Mouse (Mus musculus): ENCODE results near the gene Rasgrp3. TPM values are rescaled to one million over a fixed set of nuclear protein-coding genes. Genes with fewer than 3 reads are reported as not detected.

The Rasgrp3 gene
- polyA plus RNA-seq, 1 experiment from 2014 or later = 24.2 TPM

- ChIA-PET CTCF (no interaction called here), POLR2A (no interaction called here)
- no peak for TF ChIP-seq CTCF (IDR thresholded peaks at IDR 0.05)
- DNase-seq (ENCODE audit: low read depth, low spot score) (no peak), ATAC-seq (no peak)
- in situ Hi-C loops (cut with MboI; ENCODE audit: low pct_unique_long_range_greater_than_20kb) = loop anchor here (25.0 kb wide), 2 partner anchors 426 to 726 kb away; no protein-coding TSS in a partner anchor
- no peaks in the 10 kb centered on the region for H3K27me3 ChIP-seq
Measured at GRCm38 (mm10) chr17:75538431-75538830, 102.7 kb downstream of the Rasgrp3 start.

GRCm38 (mm10) chr17:75539130-75539529 lies 103.4 kb downstream of the Rasgrp3 start:
- H3K27me3 ChIP-seq = no peaks in the 10 kb centered on the region
- no peak for TF ChIP-seq CTCF (IDR thresholded peaks at IDR 0.05)
- ChIA-PET CTCF (no interaction called here), POLR2A (no interaction called here)
- in situ Hi-C loops (cut with MboI; ENCODE audit: low pct_unique_long_range_greater_than_20kb) = loop anchor here (25.0 kb wide), 2 partner anchors 427 to 727 kb away; no protein-coding TSS in a partner anchor
- ATAC-seq (no peak), DNase-seq (ENCODE audit: low read depth, low spot score) (no peak)

- no peak for ATAC-seq
- no peak for TF ChIP-seq CTCF (IDR thresholded peaks at IDR 0.05)
- in situ Hi-C loops (cut with MboI; ENCODE audit: low pct_unique_long_range_greater_than_20kb) = loop anchor here (25.0 kb wide), 2 partner anchors 428 to 728 kb away; no protein-coding TSS in a partner anchor
Measured at GRCm38 (mm10) chr17:75539841-75540240, 104.1 kb downstream of the Rasgrp3 start.

GRCm38 (mm10) chr17:75543434-75543833 lies 107.7 kb downstream of the Rasgrp3 start:
- ATAC-seq (no peak), DNase-seq (ENCODE audit: low read depth, low spot score) (no peak)
- ChIA-PET POLR2A (no interaction called here), CTCF (no interaction called here)
- H3K27me3 ChIP-seq = no peaks in the 10 kb centered on the region
- in situ Hi-C loops (cut with MboI; ENCODE audit: low pct_unique_long_range_greater_than_20kb) = loop anchor here (25.0 kb wide), 2 partner anchors 431 to 731 kb away; no protein-coding TSS in a partner anchor
- no peak for TF ChIP-seq CTCF (IDR thresholded peaks at IDR 0.05)

More at GRCm38 (mm10) chr17:75539841-75540240, 104.1 kb downstream of the Rasgrp3 start:
- DNase-seq (ENCODE audit: low read depth, low spot score) = no peak
- CTCF ChIA-PET = no interaction called here
- POLR2A ChIA-PET = no interaction called here
- no peaks in the 10 kb centered on the region for H3K27me3 ChIP-seq

- TF ChIP-seq CTCF (IDR thresholded peaks at IDR 0.05) = no peak
- CTCF ChIA-PET = no interaction called here
- POLR2A ChIA-PET = no interaction called here
- ATAC-seq = no peak
- H3K27me3 ChIP-seq = no peaks in the 10 kb centered on the region
- no peak for DNase-seq (ENCODE audit: low read depth, low spot score)
- in situ Hi-C loops (cut with MboI; ENCODE audit: low pct_unique_long_range_greater_than_20kb) = loop anchor here (25.0 kb wide), 2 partner anchors 432 to 732 kb away; no protein-coding TSS in a partner anchor
Measured at GRCm38 (mm10) chr17:75544262-75544661, 108.6 kb downstream of the Rasgrp3 start.

GRCm38 (mm10) chr17:75550771-75551413 lies 115.2 kb downstream of the Rasgrp3 start:
- DNase-seq (ENCODE audit: low read depth, low spot score) (no peak), ATAC-seq (peak; percentile 27)
- ChIA-PET POLR2A (interaction anchor here (0.6 to 1.6 kb wide), 6 partner anchors 10 to 239 kb away, joined by 3 to 5 read pairs (median 4); no protein-coding TSS in a partner anchor), CTCF (interaction anchor here (2.4 kb wide), 1 partner anchor 9 kb away, joined by 10 read pairs; no protein-coding TSS in a partner anchor)
- no peaks in the 10 kb centered on the region for H3K27me3 ChIP-seq
- in situ Hi-C loops (cut with MboI; ENCODE audit: low pct_unique_long_range_greater_than_20kb) = no loop called here
- TF ChIP-seq CTCF (IDR thresholded peaks at IDR 0.05) = no peak

GRCm38 (mm10) chr17:75551512-75552400 lies 116.1 kb downstream of the Rasgrp3 start, which contains the start of gene Fam98a:
Fam98a (minus strand) TSS chr17:75551946.
- ATAC-seq (peak; percentile 98), DNase-seq (ENCODE audit: low read depth, low spot score) (peak; percentile 90)
- ChIA-PET POLR2A (interaction anchor here (0.5 to 1.6 kb wide), 5 partner anchors 11 to 304 kb away, joined by 3 to 5 read pairs (median 3); no protein-coding TSS in a partner anchor), CTCF (interaction anchor here (0.9 to 2.4 kb wide), 2 partner anchors 10 to 56 kb away, joined by 3 to 10 read pairs; no protein-coding TSS in a partner anchor)
- in situ Hi-C loops (cut with MboI; ENCODE audit: low pct_unique_long_range_greater_than_20kb) = no loop called here
- peak; percentile 49 for TF ChIP-seq CTCF (IDR thresholded peaks at IDR 0.05)
- no peaks in the 10 kb centered on the region for H3K27me3 ChIP-seq

GRCm38 (mm10) chr17:75557031-75557430 lies 121.3 kb downstream of the Rasgrp3 start:
- DNase-seq (ENCODE audit: low read depth, low spot score) = no peak
- H3K27me3 ChIP-seq = no peaks in the 10 kb centered on the region
- no peak for ATAC-seq
- TF ChIP-seq CTCF (IDR thresholded peaks at IDR 0.05) = no peak
- in situ Hi-C loops (cut with MboI; ENCODE audit: low pct_unique_long_range_greater_than_20kb) = no loop called here
- ChIA-PET POLR2A (no interaction called here), CTCF (no interaction called here)

GRCm38 (mm10) chr17:75558041-75558440 lies 122.3 kb downstream of the Rasgrp3 start:
- no peak for ATAC-seq
- CTCF ChIA-PET = no interaction called here
- no peaks in the 10 kb centered on the region for H3K27me3 ChIP-seq
- POLR2A ChIA-PET = no interaction called here
- in situ Hi-C loops (cut with MboI; ENCODE audit: low pct_unique_long_range_greater_than_20kb) = no loop called here
- no peak for DNase-seq (ENCODE audit: low read depth, low spot score)
- no peak for TF ChIP-seq CTCF (IDR thresholded peaks at IDR 0.05)

GRCm38 (mm10) chr17:75575608-75576007 lies 139.9 kb downstream of the Rasgrp3 start:
- ATAC-seq (no peak), DNase-seq (ENCODE audit: low read depth, low spot score) (no peak)
- POLR2A ChIA-PET = no interaction called here
- no peak for TF ChIP-seq CTCF (IDR thresholded peaks at IDR 0.05)
- in situ Hi-C loops (cut with MboI; ENCODE audit: low pct_unique_long_range_greater_than_20kb) = no loop called here
- CTCF ChIA-PET = no interaction called here
- peaks cover 10% of the 10 kb centered on the region for H3K27me3 ChIP-seq

Other genes starting within 250 kb of the Rasgrp3 start
- 57.1 TPM for gene Fam98a, start 116.0 kb downstream of the Rasgrp3 start, polyA plus RNA-seq (2021)